In the genomic region with DNA sequence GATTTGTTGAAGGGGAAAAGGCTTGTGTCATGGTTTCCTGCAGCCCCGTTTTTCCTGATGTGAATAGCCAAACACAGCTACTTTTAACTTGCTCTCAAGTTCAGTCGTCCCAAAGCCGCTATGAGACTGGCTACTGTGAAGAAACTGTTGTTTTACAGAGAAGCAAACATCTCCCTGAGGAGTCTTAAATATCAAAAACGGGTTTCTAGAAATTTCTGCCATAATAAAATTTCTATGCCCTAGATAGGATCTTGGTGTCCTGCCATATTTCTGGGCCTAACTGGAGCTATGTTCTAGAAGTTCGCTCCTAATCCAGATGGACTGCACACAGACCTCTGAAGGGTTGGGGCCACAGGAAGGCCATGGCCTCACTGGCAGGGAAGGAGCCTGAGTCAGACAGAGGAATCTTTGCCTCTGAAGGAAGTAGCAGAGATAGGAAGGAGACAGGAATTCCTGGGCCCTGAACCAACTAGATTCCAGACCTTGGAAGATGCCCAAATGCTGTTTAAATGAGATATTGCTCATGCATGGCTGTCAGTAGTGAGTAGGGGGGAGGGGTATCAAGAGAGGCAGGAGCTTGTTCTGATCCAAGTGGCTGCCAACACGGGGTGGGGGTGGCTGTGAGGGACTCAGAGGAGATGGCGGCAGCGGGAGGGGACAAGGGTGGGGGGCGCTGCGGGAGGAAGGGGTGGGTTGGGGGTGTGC, we compare ENCODE assay signal across 9 mouse cellular contexts. TPM values are rescaled to one million over a fixed set of nuclear protein-coding genes. Genes with fewer than 3 reads are reported as not detected.
A peak's percentile ranks its signal among the peaks of the same experiment; 100 is the strongest.
DNase-seq lines count a peak whose midpoint lies in the region; ATAC-seq and TF ChIP-seq lines count a peak whose summit lies in the region.
"Had no signal": no experiment of that assay in that cellular context is flagged by ENCODE, and none has a peak within 500 bp of the region (broad histone marks: within the 10 kb centered on the region; RNA-seq: fewer than 3 reads in every experiment).

No protein-coding gene starts in this region.

- no peak for TF ChIP-seq CTCF in heart, adult 2 months (IDR thresholded peaks at IDR 0.05)

- no peak overlapping the region for H3K4me3 ChIP-seq in heart, adult 2 months

- H3K27ac ChIP-seq in heart, adult 2 months = peak overlapping the region; percentile 42

- WGBS in heart, adult 2 months = 16% methylated on average over 9 of the region's 10 CpGs

- peak; percentile 87 for DNase-seq in Muller cell, postnatal 12 days (ENCODE audit: inconsistent ontology term)
- DNase-seq in brain, adult 2 months (ENCODE audit: low read depth, low spot score) = peak; percentile 51
- DNase-seq in heart, adult 2 months = peak; percentile 61 to 86
- peak; percentile 66 for DNase-seq in kidney, adult 18-20 months
- DNase-seq in lung, adult 18-20 months = peak; percentile 84 to 89
- DNase-seq in skeletal muscle tissue, adult 2 months (ENCODE audit: low read depth, low spot score) = peak; percentile 85
- DNase-seq in spleen, postnatal 10 days (ENCODE audit: low spot score in 2 of 2) = no peak

- H3K9ac ChIP-seq in heart, adult 2 months (ENCODE audit: low read depth, low read length) = no peak overlapping the region

- H3K79me2 ChIP-seq in heart, adult 2 months (replicated peaks; ENCODE audit: control insufficient read depth, insufficient read depth, low read length) = no peaks in the 10 kb centered on the region

- ATAC-seq in monocyte, adult 5-6 weeks (replicated peaks; ENCODE audit: insufficient number of reproducible peaks, low FRiP score, low TSS enrichment, poor library complexity, severe bottlenecking) = no peak

- TF ChIP-seq POLR2A in heart, adult 2 months (IDR thresholded peaks at IDR 0.05; ENCODE audit: insufficient read depth, low read depth, low read length) = 0 out of 2 replicates have a peak, but pooled peaks have one; percentile 18

- TF ChIP-seq EP300 in heart, adult 2 months (IDR thresholded peaks at IDR 0.05; ENCODE audit: insufficient read depth, low read depth, low read length) = peak; percentile 78; the same call in 1 of the 2 replicates

- peaks cover 6% of the 10 kb centered on the region; the same call in 1 of the 2 replicates for H3K36me3 ChIP-seq in heart, adult 2 months (ENCODE audit: control insufficient read depth, insufficient read depth, low read length)

- H3K27me3 ChIP-seq in heart, adult 2 months (ENCODE audit: control insufficient read depth, insufficient read depth, low read length) = no peaks in the 10 kb centered on the region

- intact Hi-C loops in heart, adult 2 months (cut with DNase I) = loop anchor here (1.0 kb wide), 1 partner anchor 32 kb away; the partner anchor contains the start of gene Ston1

- peaks cover 23% of the 10 kb centered on the region for H3K4me1 ChIP-seq in heart, adult 2 months (ENCODE audit: control insufficient read depth, insufficient read depth, low read length)

RNA-seq across cellular contexts. Expression of gene Ston1, which starts 31.3 kb away (rescaled TPM):
- 10 to 100 TPM; 18.9 to 21.8 TPM for total RNA-seq in heart, adult 2 months (2021)
- 9.4 and 16.8 TPM in 2 replicates for polyA plus RNA-seq in heart, adult 2 months (2012; rRNA removed)
- not detected in 3 replicates for total RNA-seq in monocyte, adult 5-6 weeks (2017)

RNA-seq across cellular contexts. Expression of gene Gtf2a1l, which starts 39.6 kb away (rescaled TPM):
- total RNA-seq in heart, adult 2 months (2021) = not detected
- polyA plus RNA-seq in heart, adult 2 months (2012; rRNA removed) = 0.14 and 0.23 TPM in 2 replicates
- total RNA-seq in monocyte, adult 5-6 weeks (2017) = 2.0 to 2.5 TPM in 2 of 3 replicates, not detected in the other
- total RNA-seq: adrenal gland, postnatal 4 days had no signal

Comparison
In these comparisons a context has a peak if more than half of its experiments do, and no peak if none do; other contexts are left out.
1. DNase-seq: peak in Muller cell, postnatal 12 days (single experiment), brain, adult 2 months (single experiment), heart, adult 2 months (2 of 2), kidney, adult 18-20 months (single experiment), lung, adult 18-20 months (2 of 2) and skeletal muscle tissue, adult 2 months (single experiment); none in spleen, postnatal 10 days (0 of 2).
2. RNA of gene Ston1, which starts 31.3 kb away (total RNA-seq): 18.9 to 21.8 TPM in heart, adult 2 months; not detected in monocyte, adult 5-6 weeks; every median in the first group is over 10 times any median in the second.